Mouse (Mus musculus) erythroblast, embryonic 14.5 days (primary cell): Measurements from ENCODE around the gene Chrm3.

Experiments used
- GATA1 ChIP-seq: IDR thresholded peaks from 2 replicates; pipeline ENCODE4 v1.6.1; 2012; ENCODE audit warnings: low read length, inconsistent platforms, mixed read lengths
- TAL1 ChIP-seq: IDR thresholded peaks from 3 replicates; pipeline ENCODE4 v1.6.1; 2012; ENCODE audit warnings: low read length, inconsistent platforms, mixed read lengths

DNA sequence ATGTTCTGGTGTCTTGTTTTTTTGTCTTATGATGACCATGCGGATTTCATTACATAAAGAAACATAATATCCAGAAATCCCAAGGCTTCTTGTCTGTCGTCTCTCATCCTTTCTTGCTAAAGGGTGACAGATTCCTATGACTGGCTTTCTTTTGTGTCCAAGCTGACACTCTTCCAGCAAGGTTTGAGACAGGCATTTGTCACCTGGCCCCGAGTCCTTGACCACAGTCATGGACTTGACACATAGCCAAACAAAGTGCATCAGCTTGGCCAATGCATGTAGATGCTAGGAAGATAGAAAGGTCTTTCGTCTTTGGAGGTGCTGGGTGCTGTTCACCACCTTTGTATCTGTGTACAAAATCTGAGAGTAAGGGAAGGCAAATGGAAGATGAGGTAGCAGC lies 480.2 kb downstream of the Chrm3 start:
- TF ChIP-seq TAL1 (no peak), GATA1 (no peak)
